Mouse (Mus musculus) mesoderm, embryonic 11.5 days (tissue): ENCODE measurements at regions not wholly inside any gene's neighbourhood (a gene's known extent, or its start where the extent isn't known, plus 50 kb on each side); places are given as distances from the start of the nearest gene placed in this dataset.
A peak's percentile ranks its signal among the peaks of the same experiment; 100 is the strongest.

Source experiments
- DNase-seq: peaks from one replicate; pipeline ENCODE4 v3.0.0-alpha.2; 2012; ENCODE audit warnings: low read depth, low spot score

DNA sequence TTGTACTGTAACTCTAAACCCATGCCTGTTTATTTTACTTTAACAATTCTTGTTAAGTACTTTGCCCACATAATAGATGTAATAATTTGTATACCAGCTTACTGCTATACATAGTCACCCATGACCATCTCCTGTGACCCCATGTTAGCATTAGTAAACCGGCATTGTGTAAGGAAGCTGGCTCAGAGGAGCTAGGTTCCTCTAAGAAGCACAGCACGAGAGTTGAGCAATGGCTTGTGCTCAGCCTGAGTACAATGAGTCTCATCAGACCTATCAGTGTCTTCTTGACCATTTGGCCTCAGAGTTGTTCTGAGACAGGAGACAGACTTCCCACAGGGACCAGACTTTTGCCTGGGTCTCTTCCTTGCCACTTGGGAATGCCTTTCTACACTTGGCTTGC, 279.6 kb downstream of the Maf start:
- DNase-seq = no peak

DNA sequence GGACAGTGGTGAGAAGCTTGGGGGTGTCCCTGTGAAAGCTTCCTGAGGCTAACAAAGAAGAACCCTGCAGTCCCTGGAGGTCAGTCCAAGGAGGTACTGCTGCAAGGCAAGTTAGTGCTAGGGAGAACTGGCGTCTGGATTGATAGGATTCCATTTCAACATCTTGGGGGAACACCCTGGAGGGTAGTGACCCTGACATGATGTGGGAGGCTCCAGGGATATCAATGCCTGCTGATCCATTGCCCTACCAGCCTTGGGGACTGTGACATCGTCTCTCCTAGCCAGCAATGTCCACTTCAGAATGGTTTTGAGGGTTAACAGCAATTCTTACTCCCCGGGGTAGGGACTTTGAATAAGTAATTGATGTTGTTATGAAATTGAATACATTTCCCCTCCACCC, 280.1 kb downstream of the Maf start:
- DNase-seq = no peak

DNA sequence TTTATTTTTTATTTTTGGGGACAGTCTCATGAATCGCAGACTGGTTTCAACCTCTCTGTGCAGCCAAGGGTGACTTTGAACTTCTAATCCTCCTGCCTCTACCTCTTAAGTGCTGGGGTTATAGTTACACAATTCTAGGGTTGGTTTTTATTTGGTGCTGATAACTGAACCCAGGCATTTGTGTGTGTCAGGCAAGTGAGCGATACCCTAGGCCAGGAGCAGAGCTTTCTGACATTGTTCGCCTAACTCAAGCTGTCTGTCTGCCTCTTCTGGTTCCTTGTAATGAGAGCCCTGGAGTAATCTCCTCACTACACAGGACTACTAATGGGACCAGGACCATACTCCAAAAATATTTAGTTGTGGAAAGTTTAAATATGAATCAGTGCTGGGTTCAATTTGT, 281.1 kb downstream of the Maf start:
- DNase-seq = no peak

DNA sequence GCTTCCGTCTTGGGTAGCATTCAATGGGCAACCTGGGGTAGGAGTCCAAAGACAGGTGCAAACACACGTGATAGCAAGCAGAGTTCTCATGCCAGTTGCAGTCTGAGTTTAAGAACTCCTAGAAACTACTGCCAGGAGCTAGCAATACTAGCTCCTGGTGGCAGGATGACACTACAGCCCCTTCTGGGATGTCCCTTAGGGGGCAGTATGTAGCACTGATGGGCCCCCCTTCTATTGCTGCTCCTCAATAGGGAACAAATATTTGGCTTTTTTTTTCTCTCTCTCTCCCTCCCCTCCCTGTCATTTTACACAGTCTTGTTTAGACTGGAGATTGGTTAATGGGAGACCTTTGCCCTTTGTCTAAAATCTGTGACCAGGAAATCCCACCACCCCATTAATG, 282.2 kb downstream of the Maf start:
- DNase-seq = no peak

DNA sequence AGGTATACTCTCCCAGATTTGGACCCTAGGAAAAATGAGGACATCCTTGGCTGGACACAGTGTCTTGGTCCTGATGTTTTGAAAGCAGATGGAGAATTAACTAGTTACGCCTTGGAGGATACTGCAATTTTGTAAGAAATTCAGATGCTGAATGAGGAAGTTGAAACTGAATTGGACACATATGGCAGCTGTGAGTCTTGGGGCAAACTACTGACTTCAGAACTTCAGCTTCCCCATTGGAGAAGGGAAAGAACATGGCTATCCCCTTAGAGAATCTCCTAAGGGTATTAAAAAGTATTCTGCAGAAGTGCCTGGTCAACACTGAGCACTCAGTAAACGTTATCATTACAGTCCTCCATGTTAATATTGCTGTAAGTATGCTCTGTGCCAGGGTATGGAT, 283.9 kb downstream of the Maf start:
- DNase-seq = no peak

DNA sequence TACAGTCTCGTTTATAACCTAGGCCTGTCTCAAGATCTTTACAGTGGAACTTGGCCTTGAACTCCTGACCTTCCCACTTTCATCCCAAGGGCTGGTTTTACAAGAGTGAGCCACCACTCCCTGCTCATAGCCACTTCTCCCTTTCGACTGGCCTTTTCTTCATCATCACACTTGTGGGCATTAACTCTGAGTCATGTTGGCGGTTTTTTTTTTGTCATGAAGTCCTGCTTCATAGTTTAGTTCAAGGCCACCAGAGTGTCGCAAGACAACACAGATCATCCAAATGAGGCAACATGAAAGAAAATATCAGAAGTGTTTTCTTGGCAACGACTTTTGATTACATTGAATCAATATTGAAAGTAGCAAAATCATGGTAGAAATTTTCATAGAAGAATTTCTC, 284.5 kb downstream of the Maf start:
- DNase-seq = no peak

DNA sequence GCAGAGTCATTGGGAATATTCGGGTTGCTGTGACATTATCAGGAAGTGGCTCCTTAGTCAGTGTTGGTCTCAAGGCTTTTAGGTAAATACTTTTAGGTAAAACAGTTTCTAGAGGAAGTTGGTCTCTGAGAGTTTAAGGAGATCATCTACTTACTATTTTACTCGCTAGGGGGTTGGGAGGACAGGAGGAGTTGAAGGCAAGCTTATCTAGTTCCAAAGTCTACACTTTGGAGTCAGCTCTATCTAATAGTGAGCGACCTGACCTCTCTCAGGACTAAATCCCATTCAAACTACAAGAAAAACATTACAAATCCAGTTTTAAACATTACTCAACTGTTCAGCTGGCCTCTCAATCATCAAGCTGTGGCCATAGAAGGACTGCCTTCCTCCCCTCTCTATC, 287.1 kb downstream of the Maf start:
- no peak for DNase-seq

DNA sequence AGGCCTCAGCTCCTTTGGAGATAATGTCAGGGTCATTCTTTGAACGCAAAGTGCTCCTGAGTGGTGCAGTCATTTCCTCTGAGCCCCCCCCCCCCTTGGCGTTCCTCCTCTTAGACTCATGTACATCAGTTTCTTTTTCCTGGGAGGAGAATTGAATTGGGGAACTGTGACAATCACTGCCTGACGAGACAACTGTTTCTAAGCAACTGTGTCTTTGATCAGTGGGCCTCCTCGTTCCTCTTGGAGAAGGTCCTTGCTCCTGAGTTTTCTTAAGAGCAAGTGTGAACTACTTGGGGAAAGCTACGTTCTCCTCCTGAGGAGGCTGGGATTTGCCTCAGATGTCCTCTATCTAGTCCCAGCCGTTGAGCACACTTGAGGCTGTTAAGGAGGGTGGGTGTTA, 287.5 kb downstream of the Maf start:
- no peak for DNase-seq

DNA sequence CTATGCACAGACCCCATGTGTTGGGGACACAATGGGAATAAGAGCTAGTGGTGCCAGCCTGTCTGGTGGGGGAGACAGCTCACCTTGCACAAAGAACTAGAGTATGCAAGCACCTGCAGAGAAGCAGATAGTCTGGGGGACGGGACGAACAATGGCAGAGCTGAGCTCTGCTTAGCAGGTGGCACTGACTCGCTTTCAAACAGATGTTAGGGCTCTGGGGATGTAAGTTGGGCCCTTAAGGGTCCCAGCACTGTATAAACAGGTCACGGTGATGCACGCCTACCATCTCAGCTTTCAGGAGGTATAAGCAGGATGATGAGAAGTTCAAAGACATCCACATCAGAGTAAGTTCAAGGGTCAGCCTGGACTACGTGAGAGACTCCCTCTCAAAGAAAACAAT, 289.5 kb downstream of the Maf start:
- DNase-seq = no peak

DNA sequence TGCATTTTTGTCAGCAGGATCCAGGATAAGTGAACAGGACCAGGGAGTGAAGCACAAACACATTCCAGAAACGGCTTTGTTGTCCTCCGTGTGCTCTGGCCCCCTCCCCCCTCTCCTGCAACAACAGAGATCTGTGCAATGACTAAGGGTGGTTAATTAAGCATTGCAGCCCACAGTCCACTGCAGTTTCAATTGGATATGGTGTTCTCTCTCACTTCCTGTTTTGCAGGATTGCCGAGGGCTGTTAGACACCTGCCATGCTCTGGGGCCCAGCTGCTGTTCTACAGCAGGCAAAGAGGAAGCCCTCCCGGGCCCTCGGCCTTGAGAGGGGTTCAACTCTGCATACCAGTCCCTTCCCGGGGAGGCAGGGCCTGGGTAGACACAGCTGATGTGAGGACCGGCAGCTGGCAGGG, 293.5 kb downstream of the Maf start:
- peak; percentile 48 for DNase-seq

DNA sequence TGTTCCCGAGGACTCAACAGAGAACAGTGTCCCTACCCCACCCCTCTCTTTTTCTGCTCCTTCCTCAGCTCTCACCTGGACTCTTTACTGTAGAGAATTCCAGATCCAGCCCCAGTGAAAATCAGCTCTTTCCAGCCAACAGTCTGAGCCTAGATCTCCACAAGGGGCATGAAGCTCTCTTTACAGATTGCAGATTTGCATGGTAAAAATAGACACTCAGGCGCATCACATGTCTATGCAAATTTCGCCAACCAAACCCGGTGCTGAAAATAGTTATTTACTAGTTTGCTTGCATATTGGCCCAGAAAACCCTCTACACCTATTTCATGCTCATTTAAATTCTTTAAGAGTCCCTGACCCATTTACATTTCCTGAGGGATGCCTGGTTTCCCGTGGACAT, 295.8 kb downstream of the Maf start:
- DNase-seq = no peak

DNA sequence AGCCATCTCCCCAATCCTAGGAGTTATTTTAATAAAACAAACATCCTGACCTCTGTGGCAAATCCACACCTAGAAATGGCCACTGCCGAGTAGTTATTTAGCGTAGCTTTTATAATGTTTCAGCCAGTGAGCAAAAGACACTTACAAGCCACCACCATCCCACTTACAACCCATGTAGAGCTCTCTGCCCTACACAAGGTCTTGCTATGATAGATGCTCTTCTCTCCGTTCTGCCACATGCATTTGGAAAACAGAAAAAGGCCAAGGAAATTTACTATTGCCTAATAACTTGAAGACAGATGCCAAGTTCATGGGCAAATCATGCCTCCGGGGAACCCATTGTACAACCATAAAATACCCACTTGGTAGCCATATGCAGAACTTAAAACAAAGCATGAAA, 296.5 kb downstream of the Maf start:
- DNase-seq = no peak

DNA sequence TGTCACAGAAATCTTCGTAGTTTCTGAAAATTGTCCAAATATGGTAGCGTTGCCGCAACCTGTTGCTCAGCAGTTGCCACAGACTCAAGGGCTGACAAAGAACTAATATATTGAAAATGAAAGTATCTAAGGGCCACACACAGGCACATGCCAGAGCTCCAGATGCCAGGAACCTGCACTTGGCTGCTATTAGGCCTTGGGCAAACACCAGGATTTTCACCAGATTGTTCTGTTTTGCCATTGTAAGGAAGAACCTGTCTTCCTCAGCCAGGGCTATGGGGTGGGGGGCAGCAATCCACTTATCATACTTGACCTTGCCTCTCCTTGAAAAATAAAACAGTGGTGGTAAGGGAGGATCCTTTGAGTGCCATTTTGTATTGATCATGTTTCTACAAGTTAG, 297.4 kb downstream of the Maf start:
- no peak for DNase-seq

DNA sequence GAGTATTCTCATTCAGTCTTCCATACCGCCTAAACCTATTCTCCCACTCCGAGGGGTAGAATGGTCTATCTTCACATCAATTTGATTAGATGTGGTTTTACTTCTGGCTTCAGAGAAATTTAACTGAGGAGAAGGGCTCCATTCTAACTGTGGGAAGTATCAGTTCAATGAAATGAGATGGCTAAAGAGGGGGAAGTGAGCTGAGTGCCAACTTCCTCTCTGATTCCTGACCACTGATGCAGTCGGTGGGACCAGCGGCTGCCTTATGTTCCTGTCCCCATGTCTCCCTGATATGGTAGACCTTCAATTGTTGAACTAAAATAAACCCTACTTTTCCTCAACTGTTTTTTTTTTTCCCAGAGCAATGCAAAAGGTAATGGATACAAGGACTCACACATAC, 300.1 kb downstream of the Maf start:
- DNase-seq = no peak

DNA sequence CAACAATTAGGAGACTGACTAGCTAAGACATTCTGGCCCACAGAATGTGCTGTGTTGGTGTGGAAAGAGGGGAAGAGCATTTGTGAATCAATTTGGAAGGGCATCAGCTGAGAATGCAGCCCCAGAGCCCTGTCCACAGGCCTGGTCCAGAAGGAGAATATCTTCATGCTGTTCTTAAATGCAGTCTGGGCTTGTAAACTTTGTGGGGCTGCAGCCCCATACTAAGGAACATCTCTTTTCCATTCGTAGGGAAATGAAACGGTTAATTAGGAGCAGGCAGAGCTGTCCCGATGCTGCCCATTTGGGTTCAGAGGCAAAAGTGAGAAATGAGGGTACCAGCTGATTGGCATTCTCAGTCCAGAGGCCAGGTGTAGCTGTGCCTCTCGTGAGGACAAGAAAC, 304.0 kb downstream of the Maf start:
- no peak for DNase-seq

DNA sequence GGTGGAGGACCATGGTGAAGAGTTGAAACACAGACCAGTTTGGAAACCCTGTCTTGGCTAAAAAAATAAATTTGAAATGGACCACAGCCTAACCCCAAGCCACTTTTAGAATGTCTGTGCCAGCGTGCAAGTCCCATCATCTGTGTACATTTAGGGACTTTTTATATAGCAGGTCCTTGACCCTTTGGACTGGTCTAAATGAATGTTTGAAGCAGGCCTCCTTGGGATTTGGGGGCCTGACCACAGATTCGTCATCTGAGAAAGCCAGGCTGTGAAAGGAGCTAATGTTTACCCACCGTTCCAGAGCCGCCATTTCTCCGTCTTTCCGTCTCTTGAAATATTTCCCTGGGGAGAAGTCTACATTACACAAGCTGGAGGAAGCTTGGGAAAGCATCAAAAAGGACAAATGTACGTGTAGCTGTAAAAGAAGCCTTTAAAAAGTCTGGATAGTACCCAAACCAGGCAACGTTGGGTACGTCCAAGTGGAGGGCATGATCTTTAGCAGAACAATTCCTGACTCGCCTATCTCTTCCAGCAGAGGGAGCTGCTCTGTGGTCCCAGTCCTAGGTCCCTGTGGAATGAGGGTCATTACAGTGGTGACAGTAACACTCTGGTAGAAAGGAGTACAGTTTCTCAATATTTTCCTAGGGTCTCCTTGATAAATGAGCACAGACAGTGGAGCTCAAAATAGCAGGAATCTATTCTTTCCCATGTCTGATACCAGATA, 305.0 kb downstream of the Maf start:
- no peak for DNase-seq
